Mouse (Mus musculus) R1 (cell line): ENCODE data around the gene Dytn.

Experiments
- DNase-seq: peaks from one replicate; pipeline ENCODE4 v3.0.0-alpha.2; 2018; ENCODE audit warnings: low read depth, low spot score

The Dytn gene

GRCm38 (mm10) chr1:63579153-63579552 lies 107.6 kb downstream of the Dytn start:
- no peak for DNase-seq

DNA sequence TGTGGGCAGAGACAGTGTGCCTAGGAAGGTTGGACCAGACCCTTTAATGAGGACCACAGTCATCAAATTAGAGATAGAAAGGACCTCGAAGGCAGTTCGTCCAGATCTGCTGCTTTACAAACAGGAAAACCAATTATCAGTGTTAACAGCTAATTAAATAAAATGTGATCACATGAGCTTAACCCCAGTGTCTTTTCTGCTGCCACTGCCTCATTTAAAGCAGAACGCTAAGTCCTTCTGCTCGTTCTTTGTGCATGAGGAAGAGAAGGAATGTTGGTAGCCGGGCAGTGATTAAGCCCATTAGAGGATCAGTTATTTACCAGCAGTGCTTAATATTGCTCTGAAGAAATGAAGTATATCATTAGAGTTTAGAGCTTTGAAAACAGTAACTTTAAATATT lies 109.9 kb downstream of the Dytn start:
- no peak for DNase-seq

DNA sequence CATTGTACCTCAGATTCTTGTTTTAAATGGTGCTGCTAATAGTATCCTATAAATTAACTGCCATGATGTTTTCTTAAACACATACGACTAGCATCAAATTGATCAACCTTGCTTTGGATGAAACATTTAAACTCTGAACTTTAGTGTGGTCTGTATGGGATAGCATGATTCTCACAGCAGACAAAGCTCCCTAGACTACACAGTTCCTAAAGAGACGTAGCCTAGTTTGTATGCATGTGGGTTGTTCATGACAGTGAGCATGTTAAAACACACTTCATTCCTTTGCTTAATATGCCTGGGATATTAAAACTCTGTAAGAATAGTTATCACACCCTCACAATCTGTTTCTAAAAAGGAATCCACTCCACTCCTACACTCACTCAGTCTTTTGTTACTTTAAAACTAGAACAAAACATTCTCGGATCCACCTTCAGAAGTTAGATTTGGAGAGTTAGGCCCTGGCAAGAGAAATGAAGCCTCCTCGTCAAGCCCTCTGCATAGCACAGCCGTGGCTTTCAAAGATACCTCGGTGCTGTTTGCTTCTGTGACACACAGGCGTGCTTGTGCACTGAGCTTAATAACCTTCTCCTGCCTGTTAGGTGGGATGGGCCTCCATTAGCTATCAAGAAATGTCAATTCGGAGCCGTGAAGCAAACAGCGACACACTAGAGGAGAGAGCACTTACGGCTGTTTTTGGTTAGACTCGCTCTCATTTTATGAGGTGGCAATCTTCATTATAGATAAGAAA lies 112.7 kb downstream of the Dytn start:
- DNase-seq = no peak

GRCm38 (mm10) chr1:63573432-63573831 lies 113.3 kb downstream of the Dytn start:
- no peak for DNase-seq
